Mouse (Mus musculus) spleen, adult 2 months (tissue): ENCODE measurements around the gene Atpaf1. TPM values are rescaled to one million over a fixed set of nuclear protein-coding genes. Genes with fewer than 3 reads are reported as not detected.

ENCODE experiments used
- DNase-seq, 2 experiments: peaks; one replicate each; pipeline versions ENCODE4 v3.0.0 to v3.0.0-alpha.2; 2012 to 2021; ENCODE audit warnings: low spot score in 2 of 2, low read depth in 1 of 2
- H3K27ac ChIP-seq: fragments of 200-500 bp; 2 replicates; pipeline ENCODE4 v1.5.1; 2012; ENCODE audit warnings: low read length, inconsistent platforms; ENCODE audit not compliant: insufficient read depth
- H3K27me3 ChIP-seq: fragments of 200-500 bp; 2 replicates; pipeline ENCODE4 v1.6.1; 2012; ENCODE audit warnings: mild to moderate bottlenecking, moderate library complexity, low read length, inconsistent platforms; ENCODE audit not compliant: control insufficient read depth, insufficient read depth
- H3K36me3 ChIP-seq: fragments of 200-500 bp; 2 replicates; pipeline ENCODE4 v1.6.1; 2012; ENCODE audit warnings: mild to moderate bottlenecking, low read length, inconsistent platforms; ENCODE audit not compliant: control insufficient read depth, insufficient read depth
- H3K4me1 ChIP-seq: fragments of 200-500 bp; 2 replicates; pipeline ENCODE4 v1.6.1; 2011; ENCODE audit warnings: inconsistent platforms; ENCODE audit not compliant: control insufficient read depth, insufficient read depth, insufficient read length
- H3K4me3 ChIP-seq: fragments of 200-500 bp; 2 replicates; pipeline ENCODE4 v1.5.1; 2011; ENCODE audit warnings: mild to moderate bottlenecking, inconsistent platforms; ENCODE audit not compliant: insufficient read depth, insufficient read length; ENCODE audit errors: extremely low read depth
- CTCF ChIP-seq: fragments of 200-500 bp; IDR thresholded peaks from 2 replicates; pipeline ENCODE4 v1.5.1; 2011; ENCODE audit warnings: mild to moderate bottlenecking, inconsistent platforms; ENCODE audit not compliant: insufficient read depth, insufficient read length, insufficient replicate concordance; ENCODE audit errors: extremely low read depth
- POLR2A ChIP-seq: fragments of 200-500 bp; IDR thresholded peaks from 2 replicates; pipeline ENCODE4 v1.6.1; 2011; ENCODE audit warnings: low read depth, low read length, inconsistent platforms
- WGBS: fragments of 180-500 bp; shearing (Covaris S2); methylation state at CpG from one replicate; pipeline ENCODE4 v1.1.7; 2018; 5-methylcytosine and 5-hydroxymethylcytosine counted together
- polyA plus RNA-seq: library from polyadenylated mRNA; depleted of rRNA; stranded (reverse); fragments of >200 nt; gene quantifications from 2 replicates; pipeline ENCODE4 v1.2.3, GENCODE M21; 2012

Atpaf1 gene
- polyA plus RNA-seq, 1 experiment: 20.2 TPM

GRCm38 (mm10) chr4:115840842-115841241, 56.2 kb downstream of the Atpaf1 start:
- no peak for DNase-seq
- H3K4me1 ChIP-seq: peaks cover 5% of the 10 kb centered on the region; the same call in 1 of the 2 replicates
- H3K27ac ChIP-seq: no peak overlapping the region
- WGBS: 89% methylated on average over 4 of the region's 4 CpGs
- H3K27me3 ChIP-seq: no peaks in the 10 kb centered on the region
- TF ChIP-seq POLR2A (no peak), CTCF (no peak)
- H3K36me3 ChIP-seq: peaks cover 1% of the 10 kb centered on the region; the same call in 1 of the 2 replicates
- no peak overlapping the region for H3K4me3 ChIP-seq

GRCm38 (mm10) chr4:115846656-115847055, 62.0 kb downstream of the Atpaf1 start:
- no peaks in the 10 kb centered on the region for H3K27me3 ChIP-seq
- 88% methylated on average over 2 of the region's 2 CpGs for WGBS
- H3K4me3 ChIP-seq: no peak overlapping the region
- H3K36me3 ChIP-seq: peaks cover 19% of the 10 kb centered on the region
- TF ChIP-seq CTCF (no peak), POLR2A (no peak)
- peaks cover 11% of the 10 kb centered on the region; the same call in 1 of the 2 replicates for H3K4me1 ChIP-seq
- no peak overlapping the region for H3K27ac ChIP-seq
- no peak for DNase-seq

- H3K4me3 ChIP-seq: no peak overlapping the region
- H3K4me1 ChIP-seq: peaks cover 11% of the 10 kb centered on the region; the same call in 1 of the 2 replicates
- DNase-seq: no peak
- H3K27me3 ChIP-seq: no peaks in the 10 kb centered on the region
- WGBS: 9% methylated on average over 5 of the region's 5 CpGs
- peak overlapping the region; percentile 68 for H3K27ac ChIP-seq
- H3K36me3 ChIP-seq: peaks cover 21% of the 10 kb centered on the region
- TF ChIP-seq POLR2A: no peak
- no peak for TF ChIP-seq CTCF
Measured at GRCm38 (mm10) chr4:115847377-115847776, 62.8 kb downstream of the Atpaf1 start.

- no peak for TF ChIP-seq CTCF
- TF ChIP-seq POLR2A: no peak
- DNase-seq: no peak
- Histone ChIP-seq H3K4me1 (peaks cover 11% of the 10 kb centered on the region; the same call in 1 of the 2 replicates), H3K27ac (peak overlapping the region; percentile 16; the same call in 1 of the 2 replicates), H3K4me3 (no peak overlapping the region), H3K27me3 (no peaks in the 10 kb centered on the region), H3K36me3 (peaks cover 19% of the 10 kb centered on the region)
- WGBS: 79% methylated on average over 1 of the region's 1 CpGs
Measured at GRCm38 (mm10) chr4:115848083-115848482, 63.5 kb downstream of the Atpaf1 start.

- Histone ChIP-seq H3K4me1 (peaks cover 11% of the 10 kb centered on the region; the same call in 1 of the 2 replicates), H3K27ac (peak overlapping the region; percentile 10; the same call in 1 of the 2 replicates), H3K27me3 (no peaks in the 10 kb centered on the region), H3K36me3 (peaks cover 24% of the 10 kb centered on the region), H3K4me3 (no peak overlapping the region)
- DNase-seq: no peak
- 49% methylated on average over 8 of the region's 8 CpGs for WGBS
- TF ChIP-seq POLR2A (no peak), CTCF (no peak)
Measured at GRCm38 (mm10) chr4:115848990-115849677, 64.5 kb downstream of the Atpaf1 start.

GRCm38 (mm10) chr4:115850111-115850510, 65.5 kb downstream of the Atpaf1 start:
- Histone ChIP-seq H3K27ac (no peak overlapping the region), H3K27me3 (no peaks in the 10 kb centered on the region), H3K4me3 (no peak overlapping the region), H3K4me1 (peaks cover 11% of the 10 kb centered on the region; the same call in 1 of the 2 replicates), H3K36me3 (peaks cover 25% of the 10 kb centered on the region)
- TF ChIP-seq CTCF: no peak
- no peak for TF ChIP-seq POLR2A
- no peak for DNase-seq
- 87% methylated on average over 2 of the region's 2 CpGs for WGBS

- Histone ChIP-seq H3K36me3 (peaks cover 25% of the 10 kb centered on the region), H3K4me3 (no peak overlapping the region), H3K4me1 (peaks cover 11% of the 10 kb centered on the region; the same call in 1 of the 2 replicates), H3K27ac (no peak overlapping the region), H3K27me3 (no peaks in the 10 kb centered on the region)
- no peak for DNase-seq
- no peak for TF ChIP-seq CTCF
- TF ChIP-seq POLR2A: no peak
- WGBS: 71% methylated on average over 2 of the region's 2 CpGs
Measured at GRCm38 (mm10) chr4:115850631-115851030, 66.0 kb downstream of the Atpaf1 start.
